Mouse (Mus musculus) adrenal gland, postnatal 36 days (tissue): ENCODE measurements around the gene Arl6ip5. TPM values are rescaled to one million over a fixed set of nuclear protein-coding genes. Genes with fewer than 3 reads are reported as not detected.
A peak's percentile ranks its signal among the peaks of the same experiment; 100 is the strongest.
"Not testable (repeated sequence)": the region's sequence is repeated elsewhere in the genome, so short reads cannot be mapped to it uniquely, and the experiment has no call there.

Experiments
- DNase-seq, 2 experiments: peaks; one replicate each; pipeline ENCODE4 v3.0.0; 2021; ENCODE audit warnings: mixed read lengths in 1 of 2
- total RNA-seq, 2 experiments: library from RNA; stranded (reverse); gene quantifications; 2 replicates each; pipeline ENCODE4 v1.2.3; 2021

The Arl6ip5 gene
- total RNA-seq, 2 experiments from 2014 or later = 121 to 138 TPM

GRCm38 (mm10) chr6:97222931-97223467 lies 12.5 kb downstream of the Arl6ip5 start:
- DNase-seq = no peak

DNA sequence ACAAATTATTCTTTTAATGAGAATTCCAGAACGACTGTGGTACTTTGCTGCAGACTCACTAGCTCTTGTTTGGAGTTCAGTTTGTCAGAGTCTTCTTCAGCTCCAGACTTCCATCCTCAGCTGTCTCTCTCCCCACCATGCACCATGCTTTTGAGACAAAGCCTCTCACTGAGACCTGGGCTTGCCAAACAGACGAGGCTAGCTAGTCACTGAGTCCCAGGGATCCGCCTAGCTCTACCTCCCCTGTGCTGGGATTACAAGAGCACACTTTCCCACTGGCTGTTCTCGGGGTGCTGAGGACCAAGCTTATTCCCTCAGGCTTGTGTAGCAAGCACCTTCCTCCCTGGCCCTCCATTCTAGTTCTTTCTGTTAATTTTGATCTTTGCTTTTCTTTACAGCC lies 13.1 kb downstream of the Arl6ip5 start:
- no peak for DNase-seq

- DNase-seq = no peak
Observed at GRCm38 (mm10) chr6:97224505-97224904, 14.0 kb downstream of the Arl6ip5 start.

GRCm38 (mm10) chr6:97226083-97226491 lies 15.6 kb downstream of the Arl6ip5 start:
- no peak for DNase-seq

GRCm38 (mm10) chr6:97227067-97227847 lies 16.8 kb downstream of the Arl6ip5 start:
- DNase-seq = no peak

DNA sequence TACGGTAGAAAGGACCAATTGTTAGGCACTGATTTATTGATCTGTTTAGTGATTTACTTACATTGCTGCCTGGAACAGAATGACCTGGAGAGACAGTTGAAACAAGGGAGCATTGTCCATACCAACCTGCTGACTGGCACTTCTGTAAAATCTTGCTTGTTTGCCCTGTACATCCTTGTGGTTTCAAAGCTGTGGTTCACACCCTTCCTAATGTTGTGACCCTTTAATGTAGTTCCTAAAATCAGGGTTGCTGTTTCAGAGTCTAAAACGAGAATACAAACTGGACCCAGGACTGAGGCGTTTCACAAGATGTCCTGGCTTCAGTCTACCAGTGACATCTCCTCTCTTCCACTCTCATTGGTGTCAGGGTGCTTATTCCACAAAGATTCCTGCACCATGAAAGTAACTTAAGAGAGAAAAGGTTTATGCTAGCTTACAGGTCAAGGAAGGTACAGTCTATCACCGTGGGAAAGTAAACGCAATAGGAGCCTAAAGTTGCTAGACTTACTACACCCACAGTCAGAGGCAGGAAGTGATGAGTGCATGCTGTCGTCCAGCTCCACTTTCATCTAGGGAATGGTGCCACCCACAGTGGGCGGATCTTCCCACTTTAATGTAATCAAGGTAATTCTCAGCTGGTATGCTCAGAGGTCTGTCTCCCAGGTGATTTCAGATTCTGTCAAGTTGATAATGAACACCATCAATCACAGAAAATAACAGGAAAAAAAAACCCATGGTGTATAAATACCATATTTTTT lies 24.6 kb downstream of the Arl6ip5 start:
- no peak for DNase-seq

DNA sequence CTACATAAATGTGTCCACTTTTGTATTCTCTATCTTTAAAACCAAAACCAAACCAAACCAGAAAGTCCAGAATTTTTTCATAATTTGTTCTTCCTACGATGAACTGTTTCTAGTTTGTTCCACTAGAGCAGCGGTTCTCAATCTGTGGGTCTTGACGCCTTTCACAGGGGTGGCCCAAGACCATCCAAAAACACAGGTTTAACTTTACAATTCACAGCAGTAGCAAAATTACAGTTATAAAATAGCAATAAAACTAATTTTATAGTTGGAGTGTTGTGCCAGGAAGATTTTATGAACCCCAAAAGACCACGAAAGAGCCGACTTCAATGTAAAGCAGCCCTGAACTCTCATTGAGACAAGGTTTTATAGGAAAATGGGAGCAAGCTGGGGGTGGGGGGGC lies 25.6 kb downstream of the Arl6ip5 start:
- DNase-seq = no peak

GRCm38 (mm10) chr6:97239360-97239759 lies 28.9 kb downstream of the Arl6ip5 start:
- DNase-seq = no peak

DNA sequence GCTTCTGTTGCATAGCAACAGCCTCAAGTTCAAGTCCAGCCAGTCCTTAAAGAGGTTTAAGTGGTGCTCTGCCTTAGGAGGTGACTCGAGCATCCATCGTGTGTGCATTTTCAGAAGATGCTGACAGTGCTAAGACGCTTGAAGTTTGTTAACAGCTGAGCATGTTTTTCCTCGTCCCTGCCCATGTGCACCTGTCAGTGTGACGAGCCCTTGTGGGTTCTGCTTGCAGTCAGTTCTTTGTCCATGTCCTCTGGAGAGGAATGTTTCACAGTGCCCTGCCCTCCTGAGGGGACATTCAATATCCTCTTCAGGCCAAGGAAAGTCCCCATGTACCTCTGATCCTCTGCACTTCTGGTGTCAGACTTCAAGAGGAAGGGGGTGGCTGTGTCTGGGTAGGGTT lies 29.6 kb downstream of the Arl6ip5 start:
- DNase-seq = no peak

DNA sequence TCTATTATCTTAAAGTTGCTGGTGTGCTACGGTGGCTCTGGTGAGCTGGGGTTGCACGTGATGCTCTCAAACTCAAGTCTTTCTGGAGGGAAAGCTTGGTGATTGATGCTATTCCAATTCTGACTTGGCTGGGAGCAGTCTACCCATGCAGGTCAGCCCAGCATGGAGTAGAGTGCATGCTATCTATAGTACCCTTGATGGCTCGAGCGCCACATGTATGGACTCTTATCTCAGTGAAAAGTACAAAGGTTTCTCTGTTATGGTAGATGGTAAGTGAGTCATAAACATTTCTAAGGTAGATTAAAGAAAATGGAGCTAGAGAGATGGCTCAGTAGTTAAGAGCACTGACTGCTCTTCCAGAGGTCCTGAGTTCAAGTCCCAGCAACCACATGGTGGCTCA lies 32.0 kb downstream of the Arl6ip5 start:
- DNase-seq = no peak

- DNase-seq = no peak
Observed at GRCm38 (mm10) chr6:97245200-97245599, 34.7 kb downstream of the Arl6ip5 start.

DNA sequence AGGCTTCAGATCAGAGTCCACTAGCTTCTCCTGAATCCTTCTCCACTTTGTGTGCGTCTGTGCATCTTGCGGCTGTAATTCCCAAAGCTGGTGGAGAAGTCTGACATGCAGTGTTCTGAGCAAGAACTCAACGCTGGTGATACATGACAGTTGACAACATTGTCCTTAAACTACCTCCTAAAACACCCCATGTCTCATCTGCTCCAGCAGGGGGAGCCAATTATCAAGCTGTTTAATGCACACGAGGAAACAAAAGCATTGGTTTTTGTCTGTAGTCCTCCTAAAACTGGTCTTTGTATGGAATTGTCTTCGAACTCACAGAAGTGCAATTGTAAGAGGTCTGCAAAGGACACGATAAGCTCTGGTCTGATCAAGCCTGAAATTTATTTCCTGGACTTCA lies 40.5 kb downstream of the Arl6ip5 start:
- DNase-seq = peak; percentile 55 to 70

DNA sequence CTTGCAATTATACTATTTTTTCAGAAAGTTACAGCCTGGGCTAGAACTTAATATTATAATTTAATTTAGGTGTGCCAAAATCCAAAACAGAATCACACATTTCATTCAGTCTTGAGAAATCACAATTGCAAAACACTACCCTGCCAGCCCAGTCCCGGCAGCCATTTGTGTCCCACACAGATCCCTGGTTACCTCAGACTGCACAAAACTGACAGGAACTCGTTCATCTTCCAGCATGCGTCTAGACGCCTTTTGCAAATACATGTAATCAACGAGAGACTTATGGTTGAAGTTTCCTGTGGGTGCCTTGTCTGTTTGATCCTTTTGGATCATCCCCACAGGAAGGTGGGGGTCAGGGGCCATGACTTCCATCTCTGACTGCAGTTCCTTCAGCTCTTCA lies 41.6 kb downstream of the Arl6ip5 start:
- no peak for DNase-seq

GRCm38 (mm10) chr6:97252711-97253221 lies 42.3 kb downstream of the Arl6ip5 start, which contains the start of gene Lmod3:
Gene Lmod3 (minus strand): TSS chr6:97252759.
- DNase-seq = no peak

DNA sequence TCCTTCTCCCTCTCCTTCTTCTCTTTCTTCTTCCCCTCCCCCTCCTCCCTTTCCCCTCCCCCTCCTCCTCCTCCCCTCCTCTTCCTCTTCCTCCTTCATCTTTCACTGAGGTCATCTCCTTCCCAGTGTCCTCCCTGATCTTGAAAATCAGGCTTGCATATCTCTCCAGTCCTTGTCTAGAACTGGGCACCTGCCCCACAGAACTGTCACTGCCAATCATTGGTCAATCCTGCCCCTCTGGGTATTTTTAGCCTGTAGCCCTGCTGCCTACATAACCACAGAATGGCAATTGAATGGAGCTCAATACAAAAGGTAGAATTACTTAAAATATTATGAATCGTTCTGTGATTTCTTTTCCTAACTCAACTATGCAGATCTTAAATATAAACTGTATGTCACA lies 48.0 kb downstream of the Arl6ip5 start:
- DNase-seq = peak in 1 of 2 experiments; percentile 16

GRCm38 (mm10) chr6:97259926-97260325 lies 49.4 kb downstream of the Arl6ip5 start:
- not testable (repeated sequence) for DNase-seq

- DNase-seq = no peak
Observed at GRCm38 (mm10) chr6:97262229-97262628, 51.7 kb downstream of the Arl6ip5 start.

- not testable (repeated sequence) for DNase-seq
Observed at GRCm38 (mm10) chr6:97263750-97264149, 53.3 kb downstream of the Arl6ip5 start.

- no peak for DNase-seq
Observed at GRCm38 (mm10) chr6:97265240-97265639, 54.8 kb downstream of the Arl6ip5 start.

GRCm38 (mm10) chr6:97265705-97266104 lies 55.2 kb downstream of the Arl6ip5 start:
- no peak for DNase-seq

GRCm38 (mm10) chr6:97266661-97267060 lies 56.2 kb downstream of the Arl6ip5 start:
- no peak for DNase-seq

- no peak for DNase-seq
Observed at GRCm38 (mm10) chr6:97267132-97267531, 56.6 kb downstream of the Arl6ip5 start.

DNA sequence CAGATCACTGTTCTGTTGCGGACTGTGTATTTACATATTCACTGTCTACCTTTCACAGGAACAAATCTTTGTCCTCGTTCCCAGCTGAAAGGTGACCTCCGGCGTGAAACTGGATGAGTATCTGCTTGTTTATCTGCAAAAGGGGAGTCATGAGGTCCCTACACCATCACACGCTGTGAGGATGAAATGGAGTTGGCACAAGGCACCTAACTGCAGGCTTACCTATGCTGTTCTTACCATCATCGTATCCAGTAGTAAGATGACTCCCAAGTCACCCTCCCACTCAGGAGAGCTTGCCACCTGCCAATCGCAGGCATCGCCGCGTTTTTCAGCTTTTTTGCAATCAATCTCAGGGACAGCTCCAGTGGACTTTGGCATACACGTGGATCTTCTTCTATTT lies 59.1 kb downstream of the Arl6ip5 start:
- DNase-seq = no peak
